Mouse (Mus musculus) spleen, postnatal 4 days (tissue): ENCODE results near the gene Foxi3.

Experiments
- DNase-seq, 2 experiments: peaks; one replicate each; pipeline ENCODE4 v3.0.0; 2022; ENCODE audit warnings: low spot score in 2 of 2

Foxi3 gene

DNA sequence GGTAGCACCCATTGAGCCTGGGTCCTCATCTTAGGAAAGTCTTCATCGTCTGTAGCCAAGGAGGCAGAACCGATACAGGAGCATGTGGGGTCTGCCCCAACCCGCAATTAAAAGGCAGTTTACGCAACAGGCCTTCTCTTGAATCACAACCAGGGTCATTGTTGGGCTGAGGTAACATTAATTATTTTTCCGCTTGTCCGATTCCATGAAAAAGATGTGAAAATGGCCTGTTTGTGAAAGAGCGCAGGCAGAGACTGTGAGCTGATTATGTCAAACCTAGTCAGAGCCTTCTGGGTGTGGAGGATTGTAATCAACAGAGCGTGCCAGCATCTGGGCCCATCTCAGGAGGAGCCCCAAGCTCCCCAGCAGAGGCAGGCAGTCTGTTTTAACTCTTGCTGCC is 30.4 kb downstream of the Foxi3 start:
- no peak for DNase-seq

GRCm38 (mm10) chr6:70996123-70996723 is 39.9 kb downstream of the Foxi3 start:
- DNase-seq = no peak

DNA sequence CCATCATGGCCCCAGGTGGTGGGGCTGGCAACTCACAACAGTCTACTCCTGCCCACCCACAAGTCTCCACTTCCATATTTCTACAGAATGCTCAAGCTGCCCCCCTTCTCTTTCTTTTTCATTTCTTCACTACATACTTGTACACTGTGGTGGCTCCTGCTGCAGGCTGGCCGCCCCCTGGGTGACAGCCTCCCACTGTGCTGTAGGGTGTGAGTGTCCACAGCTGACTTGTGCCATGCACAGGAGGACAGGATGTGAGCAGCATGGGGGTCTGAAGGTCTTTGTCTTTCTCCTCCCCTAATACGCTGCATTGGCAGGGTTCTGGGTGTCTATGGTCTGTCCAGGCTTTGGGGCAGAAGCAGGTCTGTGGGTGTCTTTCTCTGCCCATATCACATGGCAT is 46.3 kb downstream of the Foxi3 start:
- DNase-seq = no peak

DNA sequence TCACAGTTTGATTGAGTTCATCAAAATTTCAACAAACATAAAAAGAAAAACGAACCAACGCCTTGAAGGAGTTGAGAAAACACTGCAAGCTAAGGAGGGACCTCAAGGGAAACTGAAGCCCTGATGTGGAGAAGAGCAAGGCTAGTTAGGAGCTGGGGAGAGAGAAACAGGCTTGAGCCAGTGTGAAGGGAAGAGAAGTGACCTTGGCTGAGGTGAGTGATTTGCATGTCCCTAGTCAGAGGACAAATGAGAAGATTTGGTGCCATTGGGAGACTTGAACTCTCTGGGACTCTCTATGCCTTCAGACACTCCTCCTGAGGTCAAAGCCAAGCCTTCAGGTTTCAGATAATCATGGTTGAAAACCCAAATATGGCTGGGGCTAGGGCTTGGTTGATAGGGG is 47.8 kb downstream of the Foxi3 start:
- no peak for DNase-seq
